Mouse (Mus musculus): Measurements from ENCODE around the gene Adora3. TPM values are rescaled to one million over a fixed set of nuclear protein-coding genes. Genes with fewer than 3 reads are reported as not detected.
"Not testable (repeated sequence)": the region's sequence is repeated elsewhere in the genome, so short reads cannot be mapped to it uniquely, and the experiment has no call there.

Adora3 gene
- polyA plus RNA-seq, 1 experiment from 2014 or later, result 0.27 TPM

DNA sequence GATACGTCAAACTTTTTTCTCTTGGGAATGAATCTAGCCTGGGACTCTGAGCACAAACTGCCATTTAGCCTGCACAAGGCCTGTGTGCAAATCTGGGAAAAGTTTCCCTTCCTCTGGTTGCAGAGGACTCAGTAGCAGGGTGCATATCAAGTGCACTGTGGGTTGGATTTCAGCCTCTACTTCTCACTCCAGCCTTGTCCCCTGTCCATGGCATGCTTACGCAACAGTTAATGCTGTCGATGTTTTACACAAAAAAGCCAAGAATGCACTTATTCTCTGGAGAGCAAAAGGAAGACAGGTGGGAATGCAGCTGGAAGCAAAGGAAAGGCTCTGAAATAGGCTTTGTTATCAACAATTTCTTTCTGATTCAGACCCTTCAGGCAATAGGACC lies 47.7 kb downstream of the Adora3 start:
- no peak for DNase-seq (ENCODE audit: low spot score)
- Histone ChIP-seq H3K9me3 (ENCODE audit: control insufficient read depth, low read length) (no peaks in the 10 kb centered on the region), H3K27me3 (ENCODE audit: control insufficient read depth, insufficient read depth, low read length) (no peaks in the 10 kb centered on the region), H3K4me2 (replicated peaks) (no peak overlapping the region), H3K9ac (no peak overlapping the region), H3K27ac (no peak overlapping the region), H3K4me1 (replicated peaks; ENCODE audit: control insufficient read depth, insufficient read depth, low read length) (no peaks in the 10 kb centered on the region), H3K36me3 (replicated peaks; ENCODE audit: control insufficient read depth, insufficient read depth) (no peaks in the 10 kb centered on the region), H3K4me3 (replicated peaks; ENCODE audit: low read length) (no peak overlapping the region)
- no peak for ATAC-seq (ENCODE audit: low FRiP score)
- WGBS, result 74% methylated on average over 3 of the region's 3 CpGs

DNA sequence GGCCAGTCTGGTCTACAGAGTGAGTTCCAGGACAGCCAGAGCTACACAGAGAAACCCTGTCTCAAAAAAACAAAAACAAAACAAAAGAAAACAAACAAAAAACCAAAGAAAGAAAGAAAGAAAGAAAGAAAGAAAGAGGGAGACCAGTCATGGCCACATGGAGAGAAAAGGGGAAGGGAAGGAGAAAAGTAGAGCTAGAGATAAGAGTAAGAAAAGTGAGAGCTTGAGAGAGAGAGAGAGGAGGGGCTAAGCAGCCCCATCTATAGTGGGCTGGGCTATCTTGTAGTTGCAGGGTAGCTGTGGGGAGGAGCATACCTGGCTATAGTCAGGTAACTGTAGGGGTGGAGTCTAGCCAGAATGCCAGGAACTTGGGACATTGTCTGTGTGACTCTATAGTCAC lies 50.1 kb downstream of the Adora3 start:
- H3K27ac ChIP-seq; DNase-seq (ENCODE audit: low spot score); H3K36me3 ChIP-seq (replicated peaks; ENCODE audit: control insufficient read depth, insufficient read depth); H3K27me3 ChIP-seq (ENCODE audit: control insufficient read depth, insufficient read depth, low read length); H3K4me1 ChIP-seq (replicated peaks; ENCODE audit: control insufficient read depth, insufficient read depth, low read length); ATAC-seq (ENCODE audit: low FRiP score); H3K9ac ChIP-seq; H3K9me3 ChIP-seq (ENCODE audit: control insufficient read depth, low read length); H3K4me2 ChIP-seq (replicated peaks); H3K4me3 ChIP-seq (replicated peaks; ENCODE audit: low read length): not testable (repeated sequence)

DNA sequence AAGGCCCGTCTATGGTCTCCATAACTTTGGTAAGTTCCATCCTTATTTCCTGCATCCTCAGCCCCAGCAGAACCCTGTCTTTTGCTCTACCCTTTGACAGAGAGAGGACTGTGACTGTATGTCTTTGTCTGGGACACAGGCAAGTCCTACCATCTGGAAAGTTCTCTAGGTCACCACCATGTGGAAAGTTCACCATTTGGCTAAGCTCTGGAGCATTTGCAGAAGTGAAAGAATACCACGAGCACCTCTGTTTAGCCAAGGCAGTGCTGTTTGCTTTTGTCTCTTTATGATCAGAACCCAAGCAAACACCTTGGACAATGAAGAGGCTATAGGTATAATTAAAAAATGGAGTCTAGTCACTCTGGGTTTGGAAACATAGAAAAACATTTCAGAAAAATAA lies 51.3 kb downstream of the Adora3 start:
- no peaks in the 10 kb centered on the region for H3K4me1 ChIP-seq (replicated peaks; ENCODE audit: control insufficient read depth, insufficient read depth, low read length)

GRCm38 (mm10) chr3:105924616-105925015 lies 54.0 kb downstream of the Adora3 start:
- Histone ChIP-seq H3K4me1 (replicated peaks; ENCODE audit: control insufficient read depth, insufficient read depth, low read length) (no peaks in the 10 kb centered on the region), H3K36me3 (replicated peaks; ENCODE audit: control insufficient read depth, insufficient read depth) (no peaks in the 10 kb centered on the region), H3K9me3 (ENCODE audit: control insufficient read depth, low read length) (no peaks in the 10 kb centered on the region), H3K27me3 (ENCODE audit: control insufficient read depth, insufficient read depth, low read length) (no peaks in the 10 kb centered on the region), H3K9ac (no peak overlapping the region), H3K4me2 (replicated peaks) (no peak overlapping the region), H3K27ac (no peak overlapping the region), H3K4me3 (replicated peaks; ENCODE audit: low read length) (no peak overlapping the region)
- 91% methylated on average over 9 of the region's 9 CpGs for WGBS
- ATAC-seq (ENCODE audit: low FRiP score), result no peak
- DNase-seq (ENCODE audit: low spot score), result no peak

More for the DNA sequence above, 51.3 kb downstream of the Adora3 start:
- no peak for DNase-seq (ENCODE audit: low spot score)
- Histone ChIP-seq H3K27ac (no peak overlapping the region), H3K36me3 (replicated peaks; ENCODE audit: control insufficient read depth, insufficient read depth) (no peaks in the 10 kb centered on the region), H3K4me3 (replicated peaks; ENCODE audit: low read length) (no peak overlapping the region), H3K27me3 (ENCODE audit: control insufficient read depth, insufficient read depth, low read length) (no peaks in the 10 kb centered on the region), H3K4me2 (replicated peaks) (no peak overlapping the region), H3K9ac (no peak overlapping the region), H3K9me3 (ENCODE audit: control insufficient read depth, low read length) (no peaks in the 10 kb centered on the region)
- WGBS, result 82% methylated on average over 2 of the region's 2 CpGs
- ATAC-seq (ENCODE audit: low FRiP score), result no peak

DNA sequence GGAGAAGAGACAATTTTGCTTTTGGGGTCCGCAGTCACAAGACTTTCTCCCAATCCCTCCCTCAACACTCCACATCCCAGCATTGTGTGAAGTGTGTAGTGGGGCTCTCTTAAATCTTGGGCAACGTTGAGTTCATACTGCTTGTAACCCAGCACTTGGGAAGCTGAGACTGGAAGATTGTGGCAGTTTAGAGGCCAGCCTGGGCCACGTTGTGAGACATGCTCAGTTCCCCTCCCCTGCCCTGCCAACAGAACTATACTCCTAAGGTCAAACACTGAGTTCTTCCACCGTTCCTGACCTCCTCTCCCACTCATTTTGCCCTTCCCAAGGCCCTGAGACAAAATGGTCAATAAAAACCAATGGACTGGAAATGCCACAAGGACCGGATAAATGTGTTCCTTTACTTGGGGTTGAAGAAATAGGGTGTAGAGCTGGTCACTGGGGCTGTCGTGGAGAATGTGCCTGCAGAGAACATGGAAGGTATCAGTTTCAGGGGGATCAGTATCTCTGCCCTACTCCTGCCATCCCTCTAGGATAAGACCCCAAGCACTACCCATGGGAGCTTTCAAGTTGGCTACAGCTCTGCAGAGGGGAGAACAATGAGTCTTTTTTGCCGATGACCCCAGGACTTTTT lies 57.0 kb downstream of the Adora3 start:
- no peak for DNase-seq (ENCODE audit: low spot score)
- Histone ChIP-seq H3K9me3 (ENCODE audit: control insufficient read depth, low read length) (no peaks in the 10 kb centered on the region), H3K9ac (no peak overlapping the region), H3K4me3 (replicated peaks; ENCODE audit: low read length) (no peak overlapping the region), H3K36me3 (replicated peaks; ENCODE audit: control insufficient read depth, insufficient read depth) (no peaks in the 10 kb centered on the region), H3K27ac (no peak overlapping the region), H3K27me3 (ENCODE audit: control insufficient read depth, insufficient read depth, low read length) (no peaks in the 10 kb centered on the region), H3K4me2 (replicated peaks) (no peak overlapping the region), H3K4me1 (replicated peaks; ENCODE audit: control insufficient read depth, insufficient read depth, low read length) (no peaks in the 10 kb centered on the region)
- ATAC-seq (ENCODE audit: low FRiP score), result no peak
- 84% methylated on average over 7 of the region's 7 CpGs for WGBS

DNA sequence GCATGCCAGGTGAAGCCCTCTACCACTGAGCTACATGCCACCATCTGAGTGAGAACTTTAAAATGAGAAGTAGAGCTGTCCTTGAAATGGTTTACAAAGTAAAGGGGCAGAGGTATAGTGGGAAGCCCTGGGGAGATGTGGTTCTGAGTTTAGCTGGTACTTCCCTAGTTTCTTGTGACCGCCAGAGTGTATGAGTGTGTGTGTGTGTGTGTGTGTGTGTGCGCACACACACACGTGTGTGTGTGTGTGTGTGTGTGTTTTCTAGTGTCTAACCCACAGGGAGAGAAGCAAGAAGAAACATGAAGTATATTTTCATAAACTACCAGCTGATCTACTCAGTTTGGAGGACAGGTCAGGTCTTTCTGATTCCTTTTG lies 57.5 kb downstream of the Adora3 start:
- H3K9ac ChIP-seq, result no peak overlapping the region
- H3K4me2 ChIP-seq (replicated peaks), result no peak overlapping the region
- DNase-seq (ENCODE audit: low spot score), result no peak
- H3K9me3 ChIP-seq (ENCODE audit: control insufficient read depth, low read length), result no peaks in the 10 kb centered on the region
- H3K27me3 ChIP-seq (ENCODE audit: control insufficient read depth, insufficient read depth, low read length), result no peaks in the 10 kb centered on the region
- H3K4me1 ChIP-seq (replicated peaks; ENCODE audit: control insufficient read depth, insufficient read depth, low read length), result no peaks in the 10 kb centered on the region
- no peak overlapping the region for H3K4me3 ChIP-seq (replicated peaks; ENCODE audit: low read length)
- H3K36me3 ChIP-seq (replicated peaks; ENCODE audit: control insufficient read depth, insufficient read depth), result no peaks in the 10 kb centered on the region
- no peak overlapping the region for H3K27ac ChIP-seq
- WGBS, result 87% methylated on average over 3 of the region's 3 CpGs
- no peak for ATAC-seq (ENCODE audit: low FRiP score)

DNA sequence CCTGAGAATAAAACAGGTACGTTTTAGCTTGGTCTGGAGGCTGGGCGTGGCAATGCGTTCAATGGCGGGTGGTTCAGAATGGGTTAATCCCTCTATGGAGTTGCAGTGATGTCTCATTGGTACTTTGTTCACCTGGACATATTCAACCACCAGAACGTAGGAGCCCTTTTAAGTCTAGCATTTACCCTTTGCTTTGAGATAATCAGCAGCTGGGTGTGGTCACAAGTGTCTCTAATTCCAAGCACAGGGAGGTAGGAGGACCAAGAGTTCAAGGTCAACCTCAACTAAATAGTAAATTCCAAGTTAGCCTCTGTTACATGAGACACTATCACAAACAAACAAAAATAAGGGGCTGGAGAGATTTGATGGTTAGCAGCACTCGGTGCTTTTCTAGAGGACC lies 58.1 kb downstream of the Adora3 start:
- H3K27me3 ChIP-seq (ENCODE audit: control insufficient read depth, insufficient read depth, low read length), result no peaks in the 10 kb centered on the region
- ATAC-seq (ENCODE audit: low FRiP score) (no peak), DNase-seq (ENCODE audit: low spot score) (no peak)
- H3K9ac ChIP-seq, result no peak overlapping the region
- H3K4me1 ChIP-seq (replicated peaks; ENCODE audit: control insufficient read depth, insufficient read depth, low read length), result no peaks in the 10 kb centered on the region
- 88% methylated on average over 6 of the region's 6 CpGs for WGBS
- H3K36me3 ChIP-seq (replicated peaks; ENCODE audit: control insufficient read depth, insufficient read depth), result no peaks in the 10 kb centered on the region
- H3K9me3 ChIP-seq (ENCODE audit: control insufficient read depth, low read length), result no peaks in the 10 kb centered on the region
- no peak overlapping the region for H3K27ac ChIP-seq
- no peak overlapping the region for H3K4me2 ChIP-seq (replicated peaks)
- H3K4me3 ChIP-seq (replicated peaks; ENCODE audit: low read length), result no peak overlapping the region

GRCm38 (mm10) chr3:105929821-105930220 lies 59.2 kb downstream of the Adora3 start:
- no peak overlapping the region for H3K4me3 ChIP-seq (replicated peaks; ENCODE audit: low read length)
- no peak overlapping the region for H3K4me2 ChIP-seq (replicated peaks)
- no peak for DNase-seq (ENCODE audit: low spot score)
- no peak overlapping the region for H3K9ac ChIP-seq
- WGBS, result 81% methylated on average over 7 of the region's 7 CpGs
- no peaks in the 10 kb centered on the region; the same call in 1 of the 2 replicates for H3K36me3 ChIP-seq (replicated peaks; ENCODE audit: control insufficient read depth, insufficient read depth)
- H3K27me3 ChIP-seq (ENCODE audit: control insufficient read depth, insufficient read depth, low read length), result no peaks in the 10 kb centered on the region
- no peak overlapping the region for H3K27ac ChIP-seq
- ATAC-seq (ENCODE audit: low FRiP score), result no peak
- H3K4me1 ChIP-seq (replicated peaks; ENCODE audit: control insufficient read depth, insufficient read depth, low read length), result no peaks in the 10 kb centered on the region
- no peaks in the 10 kb centered on the region for H3K9me3 ChIP-seq (ENCODE audit: control insufficient read depth, low read length)

DNA sequence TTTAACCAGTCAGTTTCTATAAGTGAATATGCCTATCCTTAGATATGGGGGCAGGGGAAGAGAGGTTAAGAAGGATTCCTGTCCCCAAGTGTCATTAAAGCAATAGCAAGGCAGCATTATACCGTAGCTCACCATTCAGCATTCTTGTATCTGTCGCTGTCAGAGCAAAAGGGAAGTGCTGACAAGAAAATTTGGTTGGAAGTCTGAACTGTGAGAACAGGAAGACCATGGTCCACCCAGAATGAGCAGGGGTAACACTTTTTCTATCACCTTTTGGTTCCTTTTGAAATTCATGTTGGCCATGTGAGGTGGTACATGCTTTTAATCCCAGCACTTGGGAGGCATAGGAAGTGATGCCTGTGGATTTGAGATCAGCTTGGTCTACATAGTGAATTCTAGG lies 60.4 kb downstream of the Adora3 start:
- no peaks in the 10 kb centered on the region for H3K4me1 ChIP-seq (replicated peaks; ENCODE audit: control insufficient read depth, insufficient read depth, low read length)
- H3K9ac ChIP-seq, result no peak overlapping the region
- ATAC-seq (ENCODE audit: low FRiP score) (no peak), DNase-seq (ENCODE audit: low spot score) (no peak)
- H3K27me3 ChIP-seq (ENCODE audit: control insufficient read depth, insufficient read depth, low read length), result no peaks in the 10 kb centered on the region
- no peaks in the 10 kb centered on the region for H3K9me3 ChIP-seq (ENCODE audit: control insufficient read depth, low read length)
- no peak overlapping the region for H3K27ac ChIP-seq
- WGBS, result 95% methylated on average over 2 of the region's 2 CpGs
- no peak overlapping the region for H3K4me2 ChIP-seq (replicated peaks)
- no peak overlapping the region for H3K4me3 ChIP-seq (replicated peaks; ENCODE audit: low read length)
- H3K36me3 ChIP-seq (replicated peaks; ENCODE audit: control insufficient read depth, insufficient read depth), result no peaks in the 10 kb centered on the region; the same call in 1 of the 2 replicates

All from hindbrain, embryonic 14.5 days (tissue).